Comparison of ENCODE assay signal across 8 mouse cellular contexts in the genomic region with DNA sequence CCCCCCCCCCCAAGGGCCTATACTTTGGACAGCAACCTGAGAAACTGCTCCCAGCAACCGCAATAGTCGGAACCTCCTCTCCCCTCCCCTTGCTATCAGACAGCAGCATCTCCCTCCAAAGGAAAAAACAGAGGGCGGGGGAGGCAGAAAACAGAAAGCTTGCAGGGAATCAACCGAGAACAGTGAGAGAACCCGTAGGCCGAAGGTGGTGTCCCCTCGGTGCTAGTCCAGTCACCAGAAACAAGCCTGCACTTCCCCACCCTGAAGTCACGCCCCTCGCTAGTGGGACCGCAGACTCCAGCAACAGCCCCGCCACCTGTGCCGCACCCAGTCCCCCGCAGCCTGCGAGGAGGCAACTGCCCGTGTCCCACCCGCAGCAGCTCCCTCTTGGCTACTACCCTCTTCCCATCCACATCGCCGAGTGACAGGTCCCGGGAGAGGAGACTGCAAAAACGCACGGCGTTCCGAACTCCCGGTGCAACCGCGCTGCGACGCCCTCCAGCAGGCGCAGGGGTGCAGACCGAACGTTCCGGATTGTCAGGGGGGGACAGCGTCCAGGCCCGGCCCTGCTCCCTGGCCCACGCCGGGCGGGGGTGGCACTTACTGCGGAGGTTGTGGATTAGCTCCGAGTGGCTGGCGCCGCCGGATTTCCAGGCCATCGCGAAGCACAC. TPM values are rescaled to one million over a fixed set of nuclear protein-coding genes. Genes with fewer than 3 reads are reported as not detected.
A peak's percentile ranks its signal among the peaks of the same experiment; 100 is the strongest.
DNase-seq lines count a peak whose midpoint lies in the region; ATAC-seq and TF ChIP-seq lines count a peak whose summit lies in the region.

No protein-coding gene starts in this region.

- under 1% methylated on average over 44 of the region's 44 CpGs for WGBS in heart, embryonic 10.5 days
- WGBS in heart, postnatal 0 days = 0% methylated on average over 42 of the region's 44 CpGs
- under 1% methylated on average over 44 of the region's 44 CpGs for WGBS in liver, postnatal 0 days (ENCODE audit: insufficient replicate concordance)
- WGBS in olfactory bulb, adult 2 months = under 1% methylated on average over 44 of the region's 44 CpGs

- H3K4me2 ChIP-seq in heart, postnatal 0 days (ENCODE audit: low read depth, low read length) = peak overlapping the region; percentile 77
- H3K4me2 ChIP-seq in liver, postnatal 0 days (ENCODE audit: low read depth, low read length) = peak overlapping the region; percentile 87

- TF ChIP-seq CTCF in heart, postnatal 0 days (IDR thresholded peaks at IDR 0.05; ENCODE audit: low read depth) = no peak
- TF ChIP-seq CTCF in liver, postnatal 0 days (IDR thresholded peaks at IDR 0.05; ENCODE audit: low read depth) = no peak
- no peak for TF ChIP-seq CTCF in olfactory bulb, adult 2 months (IDR thresholded peaks at IDR 0.05; ENCODE audit: insufficient read depth, low read depth, low read length)

- TF ChIP-seq POLR2A in olfactory bulb, adult 2 months (IDR thresholded peaks at IDR 0.05; ENCODE audit: insufficient read depth, low read depth, low read length) = no peak

- peak; percentile 89 for DNase-seq in heart, embryonic 10.5 days (ENCODE audit: low spot score)
- DNase-seq in heart, adult 11 months = no peak
- peak; percentile 84 for DNase-seq in CD4-positive helper T cell, adult 2 months (ENCODE audit: low read depth, low spot score)
- DNase-seq in c-Kit-positive CD71-negative TER-119-negative erythroid progenitor cells, embryonic 14.5 days (ENCODE audit: low read depth) = peak; percentile 60
- peak; percentile 54 for DNase-seq in heart, postnatal 0 days (ENCODE audit: low spot score)
- peak; percentile 83 for DNase-seq in liver, postnatal 0 days
- DNase-seq in right cerebral cortex, postnatal 10 days (ENCODE audit: low spot score in 2 of 2) = no peak

- H3K4me1 ChIP-seq in heart, embryonic 10.5 days = peaks cover 6% of the 10 kb centered on the region
- H3K4me1 ChIP-seq in heart, postnatal 0 days (ENCODE audit: control insufficient read depth, insufficient read depth) = peaks cover 3% of the 10 kb centered on the region; the same call in 1 of the 2 replicates
- H3K4me1 ChIP-seq in liver, postnatal 0 days (ENCODE audit: insufficient read depth) = peaks cover 24% of the 10 kb centered on the region
- no peaks in the 10 kb centered on the region for H3K4me1 ChIP-seq in olfactory bulb, adult 2 months (ENCODE audit: control insufficient read depth, insufficient read depth, low read length)

- no peak for TF ChIP-seq EP300 in heart, postnatal 0 days (IDR thresholded peaks at IDR 0.05; ENCODE audit: low read depth)
- no peak for TF ChIP-seq EP300 in liver, postnatal 0 days (IDR thresholded peaks at IDR 0.05; ENCODE audit: low read depth)

- peak; percentile 81 for ATAC-seq in heart, postnatal 0 days (ENCODE audit: insufficient read depth, low read depth)
- peak; percentile 73 for ATAC-seq in liver, postnatal 0 days

- H3K27me3 ChIP-seq in heart, embryonic 10.5 days (ENCODE audit: insufficient read depth, poor library complexity, severe bottlenecking) = no peaks in the 10 kb centered on the region
- H3K27me3 ChIP-seq in heart, postnatal 0 days (ENCODE audit: control insufficient read depth, insufficient read depth, low read length) = no peaks in the 10 kb centered on the region
- H3K27me3 ChIP-seq in liver, postnatal 0 days (ENCODE audit: insufficient read depth, low read length) = no peaks in the 10 kb centered on the region

- H3K9ac ChIP-seq in heart, postnatal 0 days (replicated peaks; ENCODE audit: low read depth, low read length) = peak overlapping the region; percentile 76
- H3K9ac ChIP-seq in liver, postnatal 0 days (replicated peaks) = peak overlapping the region; percentile 84

- no peaks in the 10 kb centered on the region for H3K36me3 ChIP-seq in heart, embryonic 10.5 days
- no peaks in the 10 kb centered on the region for H3K36me3 ChIP-seq in heart, postnatal 0 days (replicated peaks; ENCODE audit: control insufficient read depth, insufficient read depth, low read length)
- no peaks in the 10 kb centered on the region for H3K36me3 ChIP-seq in liver, postnatal 0 days (replicated peaks; ENCODE audit: insufficient read depth, low read length)

- no peaks in the 10 kb centered on the region for H3K9me3 ChIP-seq in heart, embryonic 10.5 days
- H3K9me3 ChIP-seq in heart, postnatal 0 days (replicated peaks; ENCODE audit: control insufficient read depth, low read length) = no peaks in the 10 kb centered on the region
- H3K9me3 ChIP-seq in liver, postnatal 0 days (ENCODE audit: low read length) = no peaks in the 10 kb centered on the region

- peak overlapping the region; percentile 96 for H3K27ac ChIP-seq in heart, embryonic 10.5 days
- peak overlapping the region; percentile 92 for H3K27ac ChIP-seq in heart, postnatal 0 days (ENCODE audit: low read depth)
- H3K27ac ChIP-seq in liver, postnatal 0 days (ENCODE audit: low read depth) = peak overlapping the region; percentile 93
- peak overlapping the region; percentile 68; the same call in 1 of the 2 replicates for H3K27ac ChIP-seq in olfactory bulb, adult 2 months (ENCODE audit: insufficient read depth, low read depth, low read length)

- H3K4me3 ChIP-seq in heart, embryonic 10.5 days = peak overlapping the region; percentile 81
- peak overlapping the region; percentile 78 for H3K4me3 ChIP-seq in heart, postnatal 0 days (ENCODE audit: low read depth, low read length)
- peak overlapping the region; percentile 83 for H3K4me3 ChIP-seq in liver, postnatal 0 days (ENCODE audit: low read depth, low read length)
- peak overlapping the region; percentile 96 for H3K4me3 ChIP-seq in olfactory bulb, adult 2 months (ENCODE audit: insufficient read depth, low read depth, low read length)

RNA-seq across cellular contexts. Expression of a gene that starts 4.7 kb away (rescaled TPM):
- 55.5 and 72.0 TPM in 2 replicates for polyA plus RNA-seq in heart, embryonic 10.5 days (2016; fragmentation: Nextera tagmentation; extraction: Ambion mirVana)
- 2.6 and 22.2 TPM in 2 replicates for total RNA-seq in heart, postnatal 0 days (2014; rRNA removed; ENCODE audit: low replicate concordance)
- 16.7 and 20.8 TPM in 2 replicates for polyA plus RNA-seq in heart, postnatal 0 days (2015; fragmentation: Nextera tagmentation; extraction: Ambion mirVana)
- polyA plus RNA-seq in liver, postnatal 0 days (2015; fragmentation: Nextera tagmentation; extraction: Ambion mirVana) = 12.4 and 13.7 TPM in 2 replicates
- polyA plus RNA-seq in olfactory bulb, adult 2 months (2012; ENCODE audit: insufficient read depth, insufficient read length, low replicate concordance, missing spikeins) = not detected in 2 replicates

RNA-seq across cellular contexts. Expression of a gene that starts 18.3 kb away (rescaled TPM):
- polyA plus RNA-seq in heart, embryonic 10.5 days (2016; fragmentation: Nextera tagmentation; extraction: Ambion mirVana) = 143 and 148 TPM in 2 replicates
- 59.7 and 63.4 TPM in 2 replicates for total RNA-seq in heart, postnatal 0 days (2014; rRNA removed; ENCODE audit: low replicate concordance)
- polyA plus RNA-seq in heart, postnatal 0 days (2015; fragmentation: Nextera tagmentation; extraction: Ambion mirVana) = 130 and 135 TPM in 2 replicates
- polyA plus RNA-seq in liver, postnatal 0 days (2015; fragmentation: Nextera tagmentation; extraction: Ambion mirVana) = 64.8 and 67.2 TPM in 2 replicates
- polyA plus RNA-seq in olfactory bulb, adult 2 months (2012; ENCODE audit: insufficient read depth, insufficient read length, low replicate concordance, missing spikeins) = not detected in 2 replicates

RNA-seq across cellular contexts. Expression of a gene that starts 18.4 kb away (rescaled TPM):
- polyA plus RNA-seq in heart, embryonic 10.5 days (2016; fragmentation: Nextera tagmentation; extraction: Ambion mirVana) = 3.6 and 4.7 TPM in 2 replicates
- total RNA-seq in heart, postnatal 0 days (2014; rRNA removed; ENCODE audit: low replicate concordance) = 11.3 and 12.2 TPM in 2 replicates
- polyA plus RNA-seq in heart, postnatal 0 days (2015; fragmentation: Nextera tagmentation; extraction: Ambion mirVana) = 2.1 TPM in 2 replicates
- 2.1 and 2.5 TPM in 2 replicates for polyA plus RNA-seq in liver, postnatal 0 days (2015; fragmentation: Nextera tagmentation; extraction: Ambion mirVana)
- polyA plus RNA-seq in olfactory bulb, adult 2 months (2012; ENCODE audit: insufficient read depth, insufficient read length, low replicate concordance, missing spikeins) = 70.0 TPM in 1 of 2 replicates, not detected in the other

Comparison
In these comparisons a context has a peak if more than half of its experiments do, and no peak if none do; other contexts are left out.
1. DNase-seq: peak in heart, embryonic 10.5 days (single experiment), CD4-positive helper T cell, adult 2 months (single experiment), c-Kit-positive CD71-negative TER-119-negative erythroid progenitor cells, embryonic 14.5 days (single experiment), heart, postnatal 0 days (single experiment) and liver, postnatal 0 days (single experiment); none in heart, adult 11 months (single experiment) and right cerebral cortex, postnatal 10 days (0 of 2).
2. RNA of a gene that starts 4.7 kb away (polyA plus RNA-seq): 55.5 to 72.0 TPM in heart, embryonic 10.5 days, 16.7 to 20.8 TPM in heart, postnatal 0 days and 12.4 to 13.7 TPM in liver, postnatal 0 days; not detected in olfactory bulb, adult 2 months; every median in the first group is over 10 times any median in the second.
3. Peak in every context shown above with its lines, with median percentiles within 50 percentile points of each other: H3K27ac ChIP-seq and H3K4me3 ChIP-seq.